Mouse (Mus musculus) urinary bladder, adult 2 months (tissue): ENCODE data around the gene Rap2b. TPM values are rescaled to one million over a fixed set of nuclear protein-coding genes. Genes with fewer than 3 reads are reported as not detected.

Source experiments
- DNase-seq: peaks from one replicate; pipeline ENCODE4 v3.0.0; 2022; ENCODE audit warnings: low spot score
- polyA plus RNA-seq: library from polyadenylated mRNA; depleted of rRNA; stranded (reverse); fragments of >200 nt; gene quantifications from 2 replicates; pipeline ENCODE4 v1.2.3, GENCODE M21; 2012; rRNA removed

Gene Rap2b
- 7.2 and 7.8 TPM in 2 replicates for polyA plus RNA-seq

- no peak for DNase-seq
Measured at GRCm38 (mm10) chr3:61361338-61361737, at the start of gene Rap2b. Gene Rap2b, plus strand, starts transcription at chr3:61361638.

GRCm38 (mm10) chr3:61315002-61315401 is 46.4 kb upstream of the Rap2b start:
- DNase-seq: no peak

- DNase-seq: no peak
Measured at GRCm38 (mm10) chr3:61320031-61320430, 41.4 kb upstream of the Rap2b start.

- DNase-seq: no peak
Measured at GRCm38 (mm10) chr3:61321632-61322031, 39.8 kb upstream of the Rap2b start.

GRCm38 (mm10) chr3:61336205-61336604 is 25.2 kb upstream of the Rap2b start:
- no peak for DNase-seq

- DNase-seq: no peak
Measured at GRCm38 (mm10) chr3:61337230-61337629, 24.2 kb upstream of the Rap2b start.

GRCm38 (mm10) chr3:61340321-61340720 is 21.1 kb upstream of the Rap2b start:
- no peak for DNase-seq

GRCm38 (mm10) chr3:61344031-61344430 is 17.4 kb upstream of the Rap2b start:
- DNase-seq: no peak

- DNase-seq: no peak
Measured at GRCm38 (mm10) chr3:61345636-61346035, 15.8 kb upstream of the Rap2b start.

- DNase-seq: no peak
Measured at GRCm38 (mm10) chr3:61348036-61348614, 13.3 kb upstream of the Rap2b start.

- DNase-seq: no peak
Measured at GRCm38 (mm10) chr3:61349433-61349832, 12.0 kb upstream of the Rap2b start.

GRCm38 (mm10) chr3:61355464-61355863 is 6.0 kb upstream of the Rap2b start:
- DNase-seq: no peak

GRCm38 (mm10) chr3:61358107-61358506 is 3.3 kb upstream of the Rap2b start:
- no peak for DNase-seq

GRCm38 (mm10) chr3:61358756-61359293 is 2.6 kb upstream of the Rap2b start:
- DNase-seq: no peak

- no peak for DNase-seq
Measured at GRCm38 (mm10) chr3:61362821-61363160, 1.4 kb downstream of the Rap2b start.

GRCm38 (mm10) chr3:61363161-61363988 is 1.9 kb downstream of the Rap2b start:
- DNase-seq: peak; percentile 79

- DNase-seq: peak; percentile 88
Measured at GRCm38 (mm10) chr3:61363989-61364660, 2.7 kb downstream of the Rap2b start.

GRCm38 (mm10) chr3:61364661-61364977 is 3.2 kb downstream of the Rap2b start:
- DNase-seq: no peak

GRCm38 (mm10) chr3:61364978-61365778 is 3.7 kb downstream of the Rap2b start:
- peak; percentile 50 for DNase-seq

- no peak for DNase-seq
Measured at GRCm38 (mm10) chr3:61365779-61366373, 4.4 kb downstream of the Rap2b start, which contains the start of gene B430305J03Rik. Gene B430305J03Rik, minus strand, starts transcription at chr3:61365951.

- no peak for DNase-seq
Measured at GRCm38 (mm10) chr3:61368446-61368845, 7.0 kb downstream of the Rap2b start.
